Mouse (Mus musculus): ENCODE results near the gene Ikzf1. TPM values are rescaled to one million over a fixed set of nuclear protein-coding genes. Genes with fewer than 3 reads are reported as not detected.

Ikzf1 gene
- total and polyA plus RNA-seq, 3 experiments = 1.8 to 3.7 (median 2.0) TPM

- no peak for DNase-seq
- H3K27me3 ChIP-seq (ENCODE audit: control insufficient read depth, insufficient read depth, low read length) = no peaks in the 10 kb centered on the region
- H3K4me3 ChIP-seq = no peak overlapping the region
- no peak overlapping the region for H3K27ac ChIP-seq
- WGBS = 54% methylated on average over 4 of the region's 4 CpGs
- H3K36me3 ChIP-seq (ENCODE audit: control insufficient read depth, insufficient read depth, low read length) = no peaks in the 10 kb centered on the region
- no peaks in the 10 kb centered on the region for H3K4me1 ChIP-seq (ENCODE audit: control insufficient read depth, insufficient read depth, low read length)
- intact Hi-C loops (cut with DNase I) = no loop called here
- H3K79me2 ChIP-seq (replicated peaks; ENCODE audit: control insufficient read depth, insufficient read depth, low read length) = no peaks in the 10 kb centered on the region
- TF ChIP-seq CTCF (IDR thresholded peaks at IDR 0.05) (no peak), POLR2A (IDR thresholded peaks at IDR 0.05; ENCODE audit: insufficient read depth, low read depth, low read length) (no peak), EP300 (IDR thresholded peaks at IDR 0.05; ENCODE audit: insufficient read depth, low read depth, low read length) (no peak)
- H3K9ac ChIP-seq (ENCODE audit: low read depth, low read length) = no peak overlapping the region
These were observed 26.0 kb upstream of the Ikzf1 start for GRCm38 (mm10) chr11:11658834-11659233.

DNA sequence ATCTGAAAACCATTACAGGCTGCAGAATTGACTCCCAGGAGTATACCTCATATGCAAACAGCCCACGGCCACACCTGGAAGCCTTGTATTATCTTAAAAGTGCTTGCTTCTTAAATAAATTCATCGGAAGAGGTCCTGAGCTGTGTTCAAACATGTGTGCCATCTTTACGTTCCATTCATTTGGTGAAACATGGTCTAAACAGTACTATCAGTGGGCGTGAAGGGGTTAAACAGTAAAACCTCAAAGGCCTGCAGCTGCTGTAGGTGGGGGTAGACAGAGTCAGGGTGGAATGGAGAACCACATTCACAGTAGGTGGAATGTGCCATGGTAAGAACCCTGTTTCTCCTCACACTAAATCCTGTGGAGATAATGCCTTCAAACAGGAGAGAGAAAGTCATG lies 24.2 kb upstream of the Ikzf1 start:
- H3K79me2 ChIP-seq (replicated peaks; ENCODE audit: control insufficient read depth, insufficient read depth, low read length) = no peaks in the 10 kb centered on the region
- DNase-seq = no peak
- intact Hi-C loops (cut with DNase I) = no loop called here
- 79% methylated on average over 4 of the region's 4 CpGs for WGBS
- H3K27me3 ChIP-seq (ENCODE audit: control insufficient read depth, insufficient read depth, low read length) = no peaks in the 10 kb centered on the region
- H3K36me3 ChIP-seq (ENCODE audit: control insufficient read depth, insufficient read depth, low read length) = no peaks in the 10 kb centered on the region
- no peak for TF ChIP-seq POLR2A (IDR thresholded peaks at IDR 0.05; ENCODE audit: insufficient read depth, low read depth, low read length)
- TF ChIP-seq CTCF (IDR thresholded peaks at IDR 0.05) = no peak
- no peak for TF ChIP-seq EP300 (IDR thresholded peaks at IDR 0.05; ENCODE audit: insufficient read depth, low read depth, low read length)
- H3K4me3 ChIP-seq = no peak overlapping the region
- H3K4me1 ChIP-seq (ENCODE audit: control insufficient read depth, insufficient read depth, low read length) = no peaks in the 10 kb centered on the region
- no peak overlapping the region for H3K9ac ChIP-seq (ENCODE audit: low read depth, low read length)
- H3K27ac ChIP-seq = no peak overlapping the region

GRCm38 (mm10) chr11:11667254-11667921 lies 17.4 kb upstream of the Ikzf1 start:
- TF ChIP-seq EP300 (IDR thresholded peaks at IDR 0.05; ENCODE audit: insufficient read depth, low read depth, low read length) (no peak), POLR2A (IDR thresholded peaks at IDR 0.05; ENCODE audit: insufficient read depth, low read depth, low read length) (no peak), CTCF (IDR thresholded peaks at IDR 0.05) (no peak)
- no peaks in the 10 kb centered on the region for H3K4me1 ChIP-seq (ENCODE audit: control insufficient read depth, insufficient read depth, low read length)
- no peak for DNase-seq
- H3K9ac ChIP-seq (ENCODE audit: low read depth, low read length) = no peak overlapping the region
- H3K36me3 ChIP-seq (ENCODE audit: control insufficient read depth, insufficient read depth, low read length) = no peaks in the 10 kb centered on the region
- H3K4me3 ChIP-seq = no peak overlapping the region
- H3K27me3 ChIP-seq (ENCODE audit: control insufficient read depth, insufficient read depth, low read length) = no peaks in the 10 kb centered on the region
- WGBS = 71% methylated on average over 4 of the region's 4 CpGs
- intact Hi-C loops (cut with DNase I) = no loop called here
- H3K27ac ChIP-seq = no peak overlapping the region
- no peaks in the 10 kb centered on the region for H3K79me2 ChIP-seq (replicated peaks; ENCODE audit: control insufficient read depth, insufficient read depth, low read length)

DNA sequence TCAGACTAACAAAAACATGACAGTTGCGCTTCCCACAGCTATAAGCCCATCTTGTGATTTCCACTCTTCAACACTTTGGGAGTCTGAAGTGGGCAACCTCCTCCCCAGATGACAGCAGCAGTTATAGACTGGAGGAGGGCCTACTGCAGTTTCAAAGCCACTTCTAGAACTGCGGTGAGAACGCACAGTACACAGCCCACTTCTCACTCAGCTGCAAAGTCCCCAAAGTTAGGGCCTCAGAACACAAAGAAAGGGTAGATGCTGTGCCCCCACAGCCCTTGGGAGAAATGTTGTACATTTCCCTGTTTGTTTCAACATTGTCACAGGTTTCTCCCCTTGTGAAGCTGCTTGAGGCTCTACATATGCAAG lies 16.9 kb upstream of the Ikzf1 start:
- no peaks in the 10 kb centered on the region for H3K4me1 ChIP-seq (ENCODE audit: control insufficient read depth, insufficient read depth, low read length)

GRCm38 (mm10) chr11:11672974-11673373 lies 11.8 kb upstream of the Ikzf1 start:
- TF ChIP-seq CTCF (IDR thresholded peaks at IDR 0.05) (no peak), EP300 (IDR thresholded peaks at IDR 0.05; ENCODE audit: insufficient read depth, low read depth, low read length) (no peak), POLR2A (IDR thresholded peaks at IDR 0.05; ENCODE audit: insufficient read depth, low read depth, low read length) (no peak)
- Histone ChIP-seq H3K27ac (no peak overlapping the region), H3K79me2 (replicated peaks; ENCODE audit: control insufficient read depth, insufficient read depth, low read length) (no peaks in the 10 kb centered on the region), H3K36me3 (ENCODE audit: control insufficient read depth, insufficient read depth, low read length) (no peaks in the 10 kb centered on the region), H3K4me1 (ENCODE audit: control insufficient read depth, insufficient read depth, low read length) (no peaks in the 10 kb centered on the region), H3K9ac (ENCODE audit: low read depth, low read length) (no peak overlapping the region), H3K27me3 (ENCODE audit: control insufficient read depth, insufficient read depth, low read length) (no peaks in the 10 kb centered on the region), H3K4me3 (no peak overlapping the region)
- intact Hi-C loops (cut with DNase I) = no loop called here
- no peak for DNase-seq
- WGBS = 49% methylated on average over 4 of the region's 4 CpGs

More for the DNA sequence above, 16.9 kb upstream of the Ikzf1 start:
- intact Hi-C loops (cut with DNase I) = no loop called here
- H3K79me2 ChIP-seq (replicated peaks; ENCODE audit: control insufficient read depth, insufficient read depth, low read length) = no peaks in the 10 kb centered on the region
- no peak overlapping the region for H3K9ac ChIP-seq (ENCODE audit: low read depth, low read length)
- H3K27me3 ChIP-seq (ENCODE audit: control insufficient read depth, insufficient read depth, low read length) = no peaks in the 10 kb centered on the region
- H3K36me3 ChIP-seq (ENCODE audit: control insufficient read depth, insufficient read depth, low read length) = no peaks in the 10 kb centered on the region
- no peak overlapping the region for H3K27ac ChIP-seq
- no peak overlapping the region for H3K4me3 ChIP-seq
- no peak for TF ChIP-seq EP300 (IDR thresholded peaks at IDR 0.05; ENCODE audit: insufficient read depth, low read depth, low read length)
- no peak for TF ChIP-seq POLR2A (IDR thresholded peaks at IDR 0.05; ENCODE audit: insufficient read depth, low read depth, low read length)
- TF ChIP-seq CTCF (IDR thresholded peaks at IDR 0.05) = no peak
- whole genome bisulfite sequencing = 89% methylated on average over 3 of the region's 3 CpGs
- DNase-seq = no peak

- H3K36me3 ChIP-seq (ENCODE audit: control insufficient read depth, insufficient read depth, low read length) = no peaks in the 10 kb centered on the region
- H3K9ac ChIP-seq (ENCODE audit: low read depth, low read length) = no peak overlapping the region
- H3K27me3 ChIP-seq (ENCODE audit: control insufficient read depth, insufficient read depth, low read length) = no peaks in the 10 kb centered on the region
- no peak for DNase-seq
- H3K79me2 ChIP-seq (replicated peaks; ENCODE audit: control insufficient read depth, insufficient read depth, low read length) = no peaks in the 10 kb centered on the region
- H3K4me1 ChIP-seq (ENCODE audit: control insufficient read depth, insufficient read depth, low read length) = no peaks in the 10 kb centered on the region
- TF ChIP-seq POLR2A (IDR thresholded peaks at IDR 0.05; ENCODE audit: insufficient read depth, low read depth, low read length) (no peak), CTCF (IDR thresholded peaks at IDR 0.05) (no peak), EP300 (IDR thresholded peaks at IDR 0.05; ENCODE audit: insufficient read depth, low read depth, low read length) (no peak)
- H3K4me3 ChIP-seq = no peak overlapping the region
- no peak overlapping the region for H3K27ac ChIP-seq
- intact Hi-C loops (cut with DNase I) = no loop called here
These were observed 9.7 kb upstream of the Ikzf1 start for GRCm38 (mm10) chr11:11675063-11675462.
